Mouse (Mus musculus): Measurements from ENCODE around the gene Tspyl1. TPM values are rescaled to one million over a fixed set of nuclear protein-coding genes. Genes with fewer than 3 reads are reported as not detected.

Tspyl1 gene
- total RNA-seq, 2 experiments from 2014 or later: 115 to 116 TPM

DNA sequence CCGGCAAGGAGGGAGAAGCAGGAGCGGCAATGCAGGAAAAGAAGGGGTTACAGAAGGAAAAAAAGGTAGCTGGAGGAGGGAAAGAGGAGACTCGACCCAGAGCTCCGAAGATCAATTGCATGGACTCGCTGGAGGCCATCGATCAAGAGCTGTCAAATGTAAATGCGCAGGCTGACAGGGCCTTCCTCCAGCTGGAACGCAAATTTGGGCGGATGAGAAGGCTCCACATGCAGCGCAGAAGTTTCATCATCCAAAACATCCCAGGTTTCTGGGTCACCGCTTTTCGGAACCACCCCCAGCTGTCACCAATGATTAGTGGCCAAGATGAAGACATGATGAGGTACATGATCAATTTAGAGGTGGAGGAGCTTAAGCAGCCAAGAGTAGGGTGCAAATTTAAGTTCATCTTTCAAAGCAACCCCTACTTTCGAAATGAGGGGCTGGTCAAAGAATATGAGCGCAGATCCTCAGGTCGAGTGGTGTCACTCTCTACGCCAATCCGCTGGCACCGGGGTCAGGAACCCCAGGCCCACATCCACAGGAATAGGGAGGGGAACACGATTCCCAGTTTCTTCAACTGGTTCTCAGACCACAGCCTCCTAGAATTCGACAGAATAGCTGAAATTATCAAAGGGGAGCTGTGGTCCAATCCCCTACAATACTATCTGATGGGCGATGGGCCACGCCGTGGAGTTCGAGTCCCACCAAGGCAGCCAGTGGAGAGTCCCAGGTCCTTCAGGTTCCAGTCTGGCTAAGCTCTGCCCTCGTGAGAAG lies 16.2 kb downstream of the Tspyl1 start:
- DNase-seq (ENCODE audit: low spot score in 2 of 2): peak in 1 of 2 experiments; percentile 10

DNA sequence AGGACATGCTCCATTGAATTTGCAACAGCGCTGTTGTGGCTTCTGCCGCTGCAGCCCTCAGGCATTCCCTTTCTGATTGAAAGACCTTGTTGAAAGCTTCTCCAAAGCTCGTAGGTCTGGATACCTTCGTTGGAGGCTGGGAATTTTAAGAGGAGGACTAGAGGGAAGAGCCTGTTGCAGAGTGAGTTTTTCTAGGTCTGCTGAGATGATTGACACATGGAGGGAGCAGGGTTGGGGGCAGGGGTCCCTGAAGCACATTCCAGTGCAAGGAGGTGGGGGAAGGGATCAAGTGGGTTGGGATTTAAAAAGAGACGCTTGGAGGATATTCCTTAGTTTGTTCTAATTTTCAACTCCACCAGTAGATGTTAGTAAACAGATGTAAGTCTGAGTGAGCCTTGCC lies 18.4 kb downstream of the Tspyl1 start:
- no peak for DNase-seq (ENCODE audit: low spot score in 2 of 2)

DNA sequence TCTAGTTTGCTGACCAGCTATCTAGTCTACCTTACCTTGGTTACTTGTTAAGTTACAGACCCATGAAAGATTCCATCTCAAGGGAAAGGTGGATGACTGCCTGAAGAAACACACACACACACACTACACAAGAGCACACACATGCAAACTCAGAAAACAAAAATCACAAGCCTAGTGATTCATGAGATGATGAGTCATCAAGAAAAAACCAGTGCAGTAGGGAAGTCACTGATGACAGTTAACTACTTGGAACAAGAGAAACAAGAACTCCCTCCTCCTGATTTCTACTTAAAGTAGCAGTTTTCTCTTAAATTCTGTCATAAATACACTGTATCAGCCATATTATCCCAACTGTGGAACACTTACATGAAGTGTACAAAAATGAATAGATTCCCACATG lies 25.1 kb downstream of the Tspyl1 start:
- no peak for DNase-seq (ENCODE audit: low spot score in 2 of 2)

DNA sequence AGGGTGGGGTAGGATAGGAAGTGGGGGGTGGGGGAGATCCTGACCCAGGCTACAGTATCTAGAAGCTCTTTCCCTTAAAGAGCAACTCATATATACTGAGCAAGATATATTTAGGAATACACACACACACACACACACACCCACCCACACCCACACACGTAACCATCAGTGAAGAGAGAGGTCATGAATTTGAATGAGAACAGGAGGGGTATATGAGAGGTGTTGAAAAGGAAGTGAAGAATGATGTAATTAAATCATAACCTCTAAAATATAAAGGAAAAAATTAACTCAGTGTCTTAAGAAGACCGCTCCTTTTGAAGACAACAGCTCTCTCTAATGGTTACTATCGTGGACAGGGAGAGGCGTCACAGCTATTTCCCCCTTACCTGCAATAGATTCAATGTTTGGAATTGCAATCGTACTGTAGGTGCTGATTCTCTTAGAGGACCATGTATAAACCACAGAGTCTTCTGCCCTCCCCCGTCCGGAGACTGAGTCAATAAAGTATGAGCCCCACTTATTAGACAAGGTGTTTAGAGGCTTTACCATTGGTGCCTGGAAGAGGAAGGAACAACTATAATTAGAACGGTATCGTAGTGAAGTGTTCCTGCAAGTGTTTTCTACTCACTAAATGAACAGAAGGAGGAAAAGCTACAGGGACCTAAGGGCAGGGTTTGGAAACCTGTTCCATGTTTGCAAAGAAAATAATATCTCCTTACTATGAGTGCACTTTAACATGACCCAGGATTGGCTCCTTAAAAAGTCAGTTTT lies 28.1 kb downstream of the Tspyl1 start:
- DNase-seq (ENCODE audit: low spot score in 2 of 2): no peak

DNA sequence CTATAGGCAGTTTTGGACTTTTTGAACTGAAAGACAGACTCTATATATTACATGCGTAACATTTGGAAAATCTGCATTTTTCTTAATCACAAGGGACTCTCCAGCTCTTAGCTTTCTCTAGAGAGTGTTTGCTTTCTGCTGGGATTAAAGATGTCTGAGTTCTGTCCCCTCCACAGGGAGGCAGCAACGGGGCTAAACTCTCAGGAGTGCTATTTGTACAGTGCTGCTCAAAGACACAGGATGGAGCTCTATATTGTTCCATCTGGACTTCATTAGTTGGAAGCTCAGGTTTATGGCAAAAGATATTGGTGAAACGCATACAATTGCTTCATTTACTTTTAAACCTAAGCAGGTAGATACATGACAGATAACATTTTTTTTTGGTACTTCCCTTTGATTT lies 30.5 kb downstream of the Tspyl1 start:
- no peak for DNase-seq (ENCODE audit: low spot score in 2 of 2)

DNA sequence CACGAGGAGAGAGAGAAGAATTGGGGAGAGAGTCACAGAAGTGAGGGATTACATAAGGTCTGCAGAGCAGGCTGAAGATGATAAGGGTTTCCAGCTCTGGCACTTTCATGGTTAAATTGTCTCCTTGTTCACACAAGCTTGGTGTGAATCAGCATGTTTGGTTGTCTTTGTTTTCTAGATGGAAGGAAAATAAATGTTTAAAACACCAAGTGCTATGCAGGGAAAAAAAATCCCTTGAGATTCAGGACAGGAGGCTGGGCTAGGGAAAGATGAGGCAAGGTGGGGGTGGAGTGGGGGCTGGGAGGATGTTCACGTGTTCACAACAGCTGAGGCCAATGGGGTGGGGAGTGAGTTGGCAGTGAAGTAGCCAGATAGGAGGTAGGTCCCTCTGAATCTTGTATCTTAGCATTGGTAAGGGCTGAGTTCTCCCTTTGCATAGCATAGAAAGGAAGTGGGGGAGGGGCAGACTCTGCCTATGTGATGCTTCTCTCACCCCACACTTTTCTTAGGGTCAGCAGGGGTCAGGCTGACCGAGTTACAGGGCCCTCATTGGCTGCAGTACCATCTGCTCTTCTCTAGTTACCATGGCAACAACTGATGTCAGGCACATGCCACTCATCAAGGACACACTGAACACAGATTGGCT lies 34.7 kb downstream of the Tspyl1 start:
- DNase-seq (ENCODE audit: low spot score in 2 of 2): peak; percentile 79 to 81

DNA sequence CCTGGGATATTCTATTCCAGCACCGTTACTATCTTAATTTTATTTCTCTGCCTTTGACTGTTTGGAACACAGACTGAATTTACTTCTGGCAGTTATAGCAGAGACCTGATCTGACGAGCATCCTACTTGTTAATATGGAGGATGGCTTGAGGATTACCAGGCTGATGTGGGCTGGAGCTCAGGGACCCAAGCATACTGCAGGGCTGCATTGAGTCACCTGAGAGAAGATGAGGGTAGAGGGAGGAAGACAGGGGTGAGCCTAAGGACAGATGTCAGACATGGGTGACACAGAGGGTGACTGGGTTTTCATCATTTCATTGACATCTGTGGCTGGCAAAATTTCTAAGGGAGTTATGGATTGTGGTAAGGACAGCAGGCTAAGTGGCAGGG lies 35.2 kb downstream of the Tspyl1 start:
- no peak for DNase-seq (ENCODE audit: low spot score in 2 of 2)

DNA sequence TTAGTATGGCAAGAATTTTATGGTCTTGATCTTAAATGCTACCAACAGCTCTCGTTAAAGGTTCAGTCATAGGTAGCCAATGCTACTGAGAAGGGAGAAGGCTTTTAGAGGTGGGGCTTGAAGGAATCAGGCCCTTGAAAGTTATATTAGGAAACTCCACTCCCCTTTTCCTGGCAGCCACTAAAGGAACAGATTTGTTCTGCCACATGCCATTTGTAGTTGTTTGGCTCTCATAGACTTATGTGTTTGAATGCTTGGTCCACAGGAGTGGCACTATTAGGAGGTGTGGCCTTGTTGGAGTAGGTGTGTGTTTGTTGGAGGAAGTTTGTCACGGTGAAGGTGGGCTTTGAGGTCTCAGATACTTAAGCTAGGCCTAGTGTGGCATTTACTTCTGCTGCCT lies 38.8 kb downstream of the Tspyl1 start:
- peak; percentile 30 to 60 for DNase-seq (ENCODE audit: low spot score in 2 of 2)

DNA sequence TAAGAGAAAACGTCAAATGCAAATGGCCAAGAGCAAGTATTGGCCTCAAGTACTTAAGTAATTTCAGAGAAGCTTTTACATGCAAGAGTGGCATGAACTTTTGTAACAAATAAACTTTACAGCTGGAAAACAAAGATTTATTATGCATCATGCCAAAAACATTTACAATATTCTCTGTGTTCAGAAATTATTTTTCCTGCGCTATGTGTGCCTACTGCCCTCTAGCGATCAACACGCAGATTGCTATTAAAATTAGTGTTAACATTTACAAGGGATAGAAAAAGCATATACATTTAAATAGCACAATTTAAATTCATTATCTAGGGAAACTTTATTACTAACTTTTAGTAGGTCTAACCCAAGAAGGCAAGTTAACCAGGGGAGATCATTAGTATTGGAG lies 44.7 kb downstream of the Tspyl1 start:
- peak in 1 of 2 experiments; percentile 49 for DNase-seq (ENCODE audit: low spot score in 2 of 2)

DNA sequence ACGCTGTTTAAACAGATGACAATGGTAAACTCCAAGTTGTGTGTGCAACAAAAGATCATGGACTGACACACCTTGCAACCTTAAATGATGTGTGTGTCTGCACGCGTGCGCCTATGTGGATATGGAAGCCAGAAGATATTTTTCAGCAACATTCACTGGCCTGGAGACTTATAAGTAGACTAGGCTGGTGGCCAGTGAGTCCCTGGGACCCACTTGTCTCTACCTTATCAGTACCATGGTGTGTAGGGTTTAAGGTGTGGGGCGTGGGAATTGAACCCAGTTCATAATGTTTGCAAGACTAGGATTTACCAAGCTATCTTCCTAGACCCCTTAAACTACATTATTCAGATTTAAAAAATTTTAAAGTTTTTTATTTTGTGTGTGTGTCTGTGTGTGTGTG lies 45.2 kb downstream of the Tspyl1 start:
- no peak for DNase-seq (ENCODE audit: low spot score in 2 of 2)

DNA sequence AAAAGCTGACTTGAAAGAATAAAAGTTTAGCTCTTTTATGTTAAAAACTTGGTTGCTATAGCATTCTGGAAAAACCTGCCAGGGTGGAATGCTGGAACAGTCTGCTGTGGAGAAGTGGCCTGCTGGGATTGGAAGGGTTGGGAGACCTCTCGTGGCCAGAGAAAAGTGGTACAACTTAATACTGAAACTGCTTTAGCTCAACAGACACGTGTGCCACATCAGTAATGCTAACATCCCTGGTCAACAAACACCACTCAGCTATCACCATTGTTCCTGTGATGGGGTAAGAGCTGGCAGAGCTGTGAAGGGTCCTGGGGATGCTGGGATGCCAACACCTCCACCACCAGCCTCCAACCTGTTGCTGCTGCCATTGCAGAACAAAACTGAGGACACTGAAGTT lies 46.3 kb downstream of the Tspyl1 start:
- peak; percentile 33 to 59 for DNase-seq (ENCODE audit: low spot score in 2 of 2)

Other genes with a start within 250 kb of the Tspyl1 start
- under 1 TPM in 1 of 2 experiments, not detected in 1; 0.33 TPM for gene Trappc3l, start 244.6 kb upstream of the Tspyl1 start, total RNA-seq (2021)
- not detected for gene Calhm4, start 237.9 kb upstream of the Tspyl1 start, total RNA-seq (2021)
- gene Calhm5, start 185.7 kb upstream of the Tspyl1 start, total RNA-seq (2021): 1 to 10 TPM; 3.4 to 3.9 TPM
- gene Calhm6, start 154.2 kb upstream of the Tspyl1 start, total RNA-seq (2021): under 1 TPM; 0.60 TPM
- gene Dse, start 74.5 kb upstream of the Tspyl1 start, total RNA-seq (2021): 1 to 10 TPM; 6.9 to 9.7 TPM
- gene Tspyl4, start 15.3 kb downstream of the Tspyl1 start, total RNA-seq (2021): 100 to 1,000 TPM; 312 to 332 TPM
- under 1 TPM in 1 of 2 experiments, not detected in 1; 0.30 TPM for gene Col10a1, start 107.8 kb downstream of the Tspyl1 start, total RNA-seq (2021)
- 1 to 10 TPM; 2.6 to 3.0 TPM for gene Nt5dc1, start 136.4 kb downstream of the Tspyl1 start, total RNA-seq (2021)
- gene Frk, start 201.2 kb downstream of the Tspyl1 start, total RNA-seq (2021): under 1 TPM; 0.24 to 0.55 TPM

All from layer of hippocampus, postnatal 14 days (tissue).